Mouse (Mus musculus) embryonic facial prominence, embryonic 13.5 days (tissue): ENCODE data around the gene Pcare. TPM values are rescaled to one million over a fixed set of nuclear protein-coding genes. Genes with fewer than 3 reads are reported as not detected.

Source experiments
- ATAC-seq: fragments of 200-750 bp; cut with Nextera tagmentation; 2 replicates; pipeline ENCODE4 v1.8.0; 2017; ENCODE audit warnings: low read depth; ENCODE audit not compliant: insufficient number of reproducible peaks, insufficient read depth, low FRiP score, low TSS enrichment
- H3K27ac ChIP-seq: fragments of 300-500 bp; sonication (generic); 2 replicates; pipeline ENCODE4 v1.5.1; 2015; ENCODE audit warnings: moderate library complexity, mild to moderate bottlenecking, inconsistent platforms
- H3K27me3 ChIP-seq: fragments of 300-500 bp; sonication (generic); 2 replicates; pipeline ENCODE4 v1.6.1; 2015; ENCODE audit warnings: mild to moderate bottlenecking, inconsistent platforms
- H3K36me3 ChIP-seq: fragments of 300-500 bp; sonication (generic); 2 replicates; pipeline ENCODE4 v1.6.1; 2015; ENCODE audit warnings: mild to moderate bottlenecking, inconsistent platforms
- H3K4me1 ChIP-seq: fragments of 300-500 bp; sonication (generic); 2 replicates; pipeline ENCODE4 v1.6.1; 2015; ENCODE audit warnings: inconsistent platforms
- H3K4me2 ChIP-seq: fragments of 300-500 bp; sonication (generic); 2 replicates; pipeline ENCODE4 v1.6.1; 2015; ENCODE audit warnings: moderate library complexity, mild to moderate bottlenecking, inconsistent platforms
- H3K4me3 ChIP-seq: fragments of 300-500 bp; sonication (generic); 2 replicates; pipeline ENCODE4 v1.5.1; 2015; ENCODE audit warnings: mild to moderate bottlenecking, inconsistent platforms
- H3K9ac ChIP-seq: fragments of 300-500 bp; sonication (generic); 2 replicates; pipeline ENCODE4 v1.6.1; 2015; ENCODE audit warnings: mild to moderate bottlenecking, inconsistent platforms
- H3K9me3 ChIP-seq: fragments of 300-500 bp; sonication (generic); 2 replicates; pipeline ENCODE4 v1.6.1; 2016; ENCODE audit warnings: inconsistent platforms
- WGBS: fragments of 180-500 bp; shearing (Covaris S2); methylation state at CpG from one replicate; pipeline ENCODE4 v1.1.7; 2015; ENCODE audit warnings: mixed read lengths; 5-methylcytosine and 5-hydroxymethylcytosine counted together
- polyA plus RNA-seq: library from polyadenylated mRNA; unstranded; fragments of >200 nt; fragmentation: Nextera tagmentation; extraction: Ambion mirVana; gene quantifications from 2 replicates; pipeline ENCODE4 v1.2.1, GENCODE M21; 2015

The Pcare gene
- polyA plus RNA-seq, 1 experiment from 2014 or later = not detected

- Histone ChIP-seq H3K4me2 (no peak overlapping the region), H3K27ac (no peak overlapping the region), H3K27me3 (no peaks in the 10 kb centered on the region), H3K9me3 (no peaks in the 10 kb centered on the region), H3K4me3 (no peak overlapping the region), H3K4me1 (no peaks in the 10 kb centered on the region), H3K36me3 (no peaks in the 10 kb centered on the region), H3K9ac (no peak overlapping the region)
- ATAC-seq = no peak
- WGBS = 72% methylated on average over 3 of the region's 3 CpGs
Observed at GRCm38 (mm10) chr17:71721019-71721418, 31.7 kb downstream of the Pcare start.

DNA sequence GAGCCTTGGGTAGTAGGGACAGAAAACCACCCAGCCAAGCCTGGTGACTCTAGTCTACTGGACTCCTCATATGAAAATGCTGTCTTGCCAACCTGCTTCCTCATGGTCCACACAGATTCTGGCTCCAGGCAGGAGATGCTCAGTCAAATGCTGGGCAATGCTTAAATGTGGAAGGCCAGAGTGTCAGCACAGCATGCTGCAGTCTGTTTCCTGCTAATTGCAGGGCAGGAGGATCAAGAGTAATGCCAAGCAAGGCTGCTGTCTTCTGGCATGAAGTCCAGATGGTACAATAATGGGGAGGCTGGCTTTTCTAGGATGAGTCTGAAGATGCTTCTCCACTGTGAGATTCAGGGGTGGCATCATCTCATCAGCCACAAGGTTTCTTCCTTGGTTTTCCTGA is 32.3 kb downstream of the Pcare start:
- H3K27ac ChIP-seq = no peak overlapping the region
- H3K9ac ChIP-seq = no peak overlapping the region
- H3K36me3 ChIP-seq = no peaks in the 10 kb centered on the region
- no peak overlapping the region for H3K4me2 ChIP-seq
- no peaks in the 10 kb centered on the region for H3K4me1 ChIP-seq
- H3K9me3 ChIP-seq = no peaks in the 10 kb centered on the region
- H3K27me3 ChIP-seq = no peaks in the 10 kb centered on the region
- ATAC-seq = no peak
- H3K4me3 ChIP-seq = no peak overlapping the region

GRCm38 (mm10) chr17:71717881-71718625 is 34.6 kb downstream of the Pcare start:
- WGBS = 91% methylated on average over 8 of the region's 8 CpGs
- Histone ChIP-seq H3K36me3 (no peaks in the 10 kb centered on the region), H3K9ac (no peak overlapping the region), H3K4me2 (no peak overlapping the region), H3K4me3 (no peak overlapping the region), H3K27me3 (no peaks in the 10 kb centered on the region), H3K27ac (no peak overlapping the region), H3K4me1 (no peaks in the 10 kb centered on the region), H3K9me3 (no peaks in the 10 kb centered on the region)
- ATAC-seq = no peak

DNA sequence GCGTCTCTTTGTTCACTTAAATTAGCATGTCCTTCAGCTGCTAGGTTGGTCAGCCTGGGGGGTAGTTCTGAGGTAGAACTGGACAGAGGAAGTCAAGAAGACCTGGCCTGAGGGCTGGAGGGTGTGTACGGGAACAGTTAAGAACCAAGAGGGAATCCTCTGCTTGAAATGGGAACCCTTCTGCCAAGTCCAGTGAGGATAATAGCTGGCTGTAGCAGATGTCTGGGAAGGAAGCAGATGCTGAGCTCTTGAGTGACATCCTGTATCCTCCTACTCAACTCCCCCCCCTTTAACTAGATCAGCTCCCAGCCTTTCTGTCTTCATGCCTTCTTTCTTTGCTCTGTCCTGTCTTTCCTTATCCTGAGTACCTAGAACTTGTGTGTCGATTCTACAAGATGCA is 37.7 kb downstream of the Pcare start:
- no peak for ATAC-seq
- no peak overlapping the region for H3K27ac ChIP-seq
- H3K27me3 ChIP-seq = no peaks in the 10 kb centered on the region
- H3K9ac ChIP-seq = no peak overlapping the region
- no peak overlapping the region for H3K4me2 ChIP-seq
- no peak overlapping the region for H3K4me3 ChIP-seq
- H3K4me1 ChIP-seq = no peaks in the 10 kb centered on the region
- 50% methylated on average over 3 of the region's 3 CpGs for WGBS
- no peaks in the 10 kb centered on the region for H3K9me3 ChIP-seq
- no peaks in the 10 kb centered on the region for H3K36me3 ChIP-seq

GRCm38 (mm10) chr17:71712279-71712678 is 40.4 kb downstream of the Pcare start:
- Histone ChIP-seq H3K9me3 (no peaks in the 10 kb centered on the region), H3K4me1 (no peaks in the 10 kb centered on the region), H3K4me3 (no peak overlapping the region), H3K27ac (no peak overlapping the region), H3K27me3 (no peaks in the 10 kb centered on the region), H3K36me3 (no peaks in the 10 kb centered on the region), H3K4me2 (no peak overlapping the region), H3K9ac (no peak overlapping the region)
- WGBS = 75% methylated on average over 6 of the region's 6 CpGs
- ATAC-seq = no peak

- ATAC-seq = no peak
- 46% methylated on average over 4 of the region's 4 CpGs for WGBS
- H3K9ac ChIP-seq = no peak overlapping the region
- H3K9me3 ChIP-seq = peaks cover 3% of the 10 kb centered on the region; the same call in 1 of the 2 replicates
- H3K4me3 ChIP-seq = no peak overlapping the region
- no peaks in the 10 kb centered on the region; the same call in 1 of the 2 replicates for H3K36me3 ChIP-seq
- H3K4me1 ChIP-seq = no peaks in the 10 kb centered on the region
- no peak overlapping the region for H3K4me2 ChIP-seq
- no peaks in the 10 kb centered on the region for H3K27me3 ChIP-seq
- H3K27ac ChIP-seq = no peak overlapping the region
Observed at GRCm38 (mm10) chr17:71707715-71708114, 45.0 kb downstream of the Pcare start.

- ATAC-seq = no peak
- no peak overlapping the region for H3K4me3 ChIP-seq
- no peaks in the 10 kb centered on the region for H3K4me1 ChIP-seq
- WGBS = 84% methylated on average over 14 of the region's 14 CpGs
- 0 out of 2 replicates have a peak overlapping the region, but pooled peaks have one; percentile 4 for H3K9ac ChIP-seq
- no peak overlapping the region for H3K4me2 ChIP-seq
- no peak overlapping the region for H3K27ac ChIP-seq
- H3K9me3 ChIP-seq = peaks cover 3% of the 10 kb centered on the region; the same call in 1 of the 2 replicates
- no peaks in the 10 kb centered on the region; the same call in 1 of the 2 replicates for H3K36me3 ChIP-seq
- no peaks in the 10 kb centered on the region for H3K27me3 ChIP-seq
Observed at GRCm38 (mm10) chr17:71705550-71706480, 46.9 kb downstream of the Pcare start.

DNA sequence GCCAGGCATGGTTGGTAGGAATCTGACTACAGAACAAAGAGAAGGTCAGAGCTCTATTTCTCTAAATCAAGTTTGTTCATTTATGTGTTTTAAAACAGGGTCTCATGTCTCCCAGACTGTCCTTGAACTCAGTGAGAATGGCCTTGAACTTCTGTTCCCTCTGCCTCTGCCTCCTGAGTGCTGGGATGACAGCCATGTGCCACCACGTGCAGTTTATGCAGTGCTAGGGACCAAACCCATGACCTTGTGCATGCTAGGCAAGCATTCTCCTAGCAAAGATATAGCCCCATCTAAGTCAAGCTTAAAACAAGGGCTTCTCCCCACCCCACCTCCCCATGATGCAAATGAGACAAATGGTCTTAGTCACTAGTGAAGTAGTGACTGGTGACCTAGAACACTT is 47.6 kb downstream of the Pcare start:
- Histone ChIP-seq H3K9me3 (peaks cover 3% of the 10 kb centered on the region; the same call in 1 of the 2 replicates), H3K27ac (no peak overlapping the region), H3K4me2 (no peak overlapping the region), H3K27me3 (no peaks in the 10 kb centered on the region), H3K36me3 (no peaks in the 10 kb centered on the region; the same call in 1 of the 2 replicates), H3K9ac (no peak overlapping the region), H3K4me1 (no peaks in the 10 kb centered on the region), H3K4me3 (no peak overlapping the region)
- WGBS = 71% methylated on average over 1 of the region's 1 CpGs
- ATAC-seq = no peak

GRCm38 (mm10) chr17:71698619-71698956 is 54.1 kb downstream of the Pcare start:
- H3K36me3 ChIP-seq = no peaks in the 10 kb centered on the region
- H3K9me3 ChIP-seq = no peaks in the 10 kb centered on the region
- ATAC-seq = no peak
- H3K27me3 ChIP-seq = no peaks in the 10 kb centered on the region; the same call in 1 of the 2 replicates
- H3K4me2 ChIP-seq = no peak overlapping the region
- H3K4me1 ChIP-seq = no peaks in the 10 kb centered on the region
- H3K4me3 ChIP-seq = no peak overlapping the region
- H3K27ac ChIP-seq = no peak overlapping the region
- H3K9ac ChIP-seq = no peak overlapping the region
- WGBS = 88% methylated on average over 11 of the region's 11 CpGs

DNA sequence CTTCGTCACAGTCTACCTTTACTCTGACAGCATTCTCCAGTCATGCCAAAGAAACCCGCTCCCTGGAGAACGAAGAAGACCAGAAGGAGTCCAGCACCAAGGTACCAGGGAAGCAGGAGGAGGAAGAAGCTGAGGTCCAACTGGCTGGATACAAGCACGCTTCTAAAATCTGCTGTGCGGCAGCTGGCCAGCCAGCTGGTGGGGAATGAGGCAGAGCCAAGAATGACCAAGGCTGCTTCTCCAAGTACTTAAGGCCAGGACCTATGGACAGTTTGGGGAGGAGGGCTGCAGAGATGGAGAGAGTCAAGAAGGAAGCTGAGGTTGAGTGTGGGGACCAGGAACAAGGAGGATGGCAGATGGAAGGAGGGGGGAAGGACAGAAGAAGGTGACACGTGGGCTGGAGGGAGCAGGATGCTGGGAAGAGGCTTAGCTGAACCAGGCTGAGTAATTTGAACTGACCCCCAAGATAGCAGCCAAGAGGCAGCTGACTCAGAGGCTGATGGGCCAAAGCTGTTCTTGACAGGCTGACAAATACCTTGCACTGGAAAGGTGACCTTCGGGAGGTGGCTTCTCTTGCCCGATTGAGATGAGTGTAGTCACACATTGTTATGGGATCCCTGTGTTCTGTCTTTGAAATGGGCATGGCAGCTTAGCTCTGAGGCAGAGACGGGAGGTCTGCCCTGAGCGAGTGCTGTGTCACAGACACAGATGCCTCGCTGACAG is 54.6 kb downstream of the Pcare start:
- 84% methylated on average over 11 of the region's 11 CpGs for WGBS
- Histone ChIP-seq H3K9me3 (no peaks in the 10 kb centered on the region), H3K27me3 (no peaks in the 10 kb centered on the region; the same call in 1 of the 2 replicates), H3K36me3 (no peaks in the 10 kb centered on the region), H3K27ac (no peak overlapping the region), H3K4me1 (no peaks in the 10 kb centered on the region), H3K9ac (no peak overlapping the region), H3K4me3 (no peak overlapping the region), H3K4me2 (no peak overlapping the region)
- no peak for ATAC-seq

DNA sequence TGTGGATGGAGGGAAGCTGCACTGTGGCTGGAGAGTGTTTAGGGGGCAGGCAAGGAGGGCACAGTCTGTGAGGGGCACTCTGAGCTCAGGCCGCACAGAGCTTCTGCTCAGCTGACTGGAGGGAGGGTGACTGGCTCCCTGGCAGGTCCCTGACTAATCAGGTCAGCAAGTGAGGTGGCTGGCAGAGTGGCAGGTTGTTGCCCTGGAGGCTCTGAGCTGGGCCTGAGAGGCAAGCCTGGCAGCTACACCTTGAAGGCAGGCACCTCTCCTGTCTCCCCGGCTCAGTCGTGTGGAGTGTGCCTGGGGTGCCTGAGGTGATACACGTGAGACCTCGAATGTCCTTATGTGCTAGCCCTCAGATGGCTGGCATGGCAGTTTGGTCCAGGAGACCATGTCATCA is 56.3 kb downstream of the Pcare start:
- Histone ChIP-seq H3K36me3 (no peaks in the 10 kb centered on the region), H3K27me3 (no peaks in the 10 kb centered on the region; the same call in 1 of the 2 replicates), H3K4me3 (no peak overlapping the region), H3K4me2 (no peak overlapping the region), H3K27ac (no peak overlapping the region), H3K4me1 (no peaks in the 10 kb centered on the region), H3K9ac (no peak overlapping the region), H3K9me3 (no peaks in the 10 kb centered on the region)
- ATAC-seq = no peak
- WGBS = 73% methylated on average over 5 of the region's 5 CpGs
